ENCODE assay signal across 29 mouse cellular contexts in the genomic region with DNA sequence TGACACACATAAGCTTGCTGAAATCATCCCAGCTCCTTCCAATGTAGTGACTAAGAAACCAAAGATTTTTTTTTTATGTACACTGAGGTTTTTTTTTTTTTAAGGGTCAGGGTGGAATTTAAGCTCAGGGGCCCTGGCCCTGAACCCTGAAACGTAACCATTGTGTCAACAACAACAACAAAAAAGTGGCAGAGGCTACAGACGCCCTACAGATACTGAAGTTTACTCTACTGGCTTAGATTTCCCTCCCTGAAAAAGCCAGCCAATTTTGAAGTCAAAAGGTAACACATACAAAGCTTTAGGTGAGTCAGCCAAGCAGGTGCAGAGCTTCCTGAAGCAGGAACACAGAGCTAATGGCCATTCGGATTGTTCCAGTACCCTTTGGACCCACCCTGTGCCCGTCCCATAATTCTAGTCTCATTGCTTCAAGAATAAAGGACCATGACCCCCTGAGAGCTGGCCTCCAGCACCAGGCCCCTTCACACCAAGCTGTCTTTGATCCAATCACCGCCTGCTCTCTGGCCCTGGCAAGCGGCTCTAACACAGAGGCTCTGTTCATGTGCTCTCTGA. TPM values are rescaled to one million over a fixed set of nuclear protein-coding genes. Genes with fewer than 3 reads are reported as not detected.
DNase-seq lines count a peak whose midpoint lies in the region; ATAC-seq and TF ChIP-seq lines count a peak whose summit lies in the region.
"Had no signal": no experiment of that assay in that cellular context is flagged by ENCODE, and none has a peak within 500 bp of the region (broad histone marks: within the 10 kb centered on the region; RNA-seq: fewer than 3 reads in every experiment).

No protein-coding gene starts in this region.

- H3K27me3 ChIP-seq in intestine, embryonic 15.5 days (replicated peaks), result no peaks in the 10 kb centered on the region
- no peaks in the 10 kb centered on the region for H3K27me3 ChIP-seq in intestine, postnatal 0 days (replicated peaks; ENCODE audit: control insufficient read depth, insufficient read depth, low read length)
- no peaks in the 10 kb centered on the region for H3K27me3 ChIP-seq in stomach, embryonic 15.5 days (replicated peaks)
- H3K27me3 ChIP-seq: embryonic facial prominence, embryonic 12.5 days; embryonic facial prominence, embryonic 15.5 days; forebrain, embryonic 12.5 days; forebrain, embryonic 15.5 days; heart, embryonic 12.5 days; heart, embryonic 15.5 days had no signal

- H3K4me2 ChIP-seq in intestine, embryonic 15.5 days (replicated peaks), result no peak overlapping the region; the same call in 1 of the 2 replicates
- H3K4me2 ChIP-seq in intestine, postnatal 0 days (replicated peaks; ENCODE audit: low read depth), result peak overlapping the region; percentile 37
- no peak overlapping the region for H3K4me2 ChIP-seq in stomach, embryonic 15.5 days
- H3K4me2 ChIP-seq: embryonic facial prominence, embryonic 12.5 days; embryonic facial prominence, embryonic 15.5 days; forebrain, embryonic 12.5 days; forebrain, embryonic 15.5 days; heart, embryonic 12.5 days; heart, embryonic 15.5 days; hindbrain, embryonic 14.5 days had no signal

- H3K4me3 ChIP-seq in intestine, embryonic 15.5 days (replicated peaks), result no peak overlapping the region
- H3K4me3 ChIP-seq in intestine, postnatal 0 days (ENCODE audit: low read depth, low read length), result peak overlapping the region; percentile 21; the same call in 1 of the 2 replicates
- no peak overlapping the region for H3K4me3 ChIP-seq in stomach, embryonic 15.5 days (replicated peaks)
- H3K4me3 ChIP-seq: embryonic facial prominence, embryonic 12.5 days; embryonic facial prominence, embryonic 15.5 days; forebrain, embryonic 12.5 days; forebrain, embryonic 15.5 days; heart, embryonic 12.5 days; heart, embryonic 15.5 days had no signal

- no peak overlapping the region for H3K9ac ChIP-seq in intestine, embryonic 15.5 days
- H3K9ac ChIP-seq in intestine, postnatal 0 days (ENCODE audit: low read depth, low read length), result no peak overlapping the region
- no peak overlapping the region for H3K9ac ChIP-seq in stomach, embryonic 15.5 days
- H3K9ac ChIP-seq: embryonic facial prominence, embryonic 12.5 days; embryonic facial prominence, embryonic 15.5 days; forebrain, embryonic 12.5 days; forebrain, embryonic 15.5 days; heart, embryonic 12.5 days; heart, embryonic 15.5 days; hindbrain, embryonic 14.5 days had no signal

- peak; percentile 63 for ATAC-seq in intestine, embryonic 15.5 days
- ATAC-seq in intestine, postnatal 0 days, result peak; percentile 80
- peak; percentile 79 for ATAC-seq in stomach, embryonic 15.5 days (ENCODE audit: insufficient read depth, low FRiP score, low read depth)
- ATAC-seq in megakaryocyte-erythroid progenitor cell, adult 5-6 weeks (replicated peaks; ENCODE audit: low FRiP score, low TSS enrichment, poor library complexity, severe bottlenecking), result no peak
- ATAC-seq: CD4-positive, CD25-positive, alpha-beta regulatory T cell, adult 4 months; forebrain, embryonic 15.5 days; hindbrain, postnatal 0 days had no signal

- peak overlapping the region; percentile 63 for H3K27ac ChIP-seq in intestine, embryonic 15.5 days
- peak overlapping the region; percentile 79 for H3K27ac ChIP-seq in intestine, postnatal 0 days (ENCODE audit: low read depth, low read length)
- peak overlapping the region; percentile 88 for H3K27ac ChIP-seq in stomach, embryonic 15.5 days
- H3K27ac ChIP-seq: embryonic facial prominence, embryonic 12.5 days; embryonic facial prominence, embryonic 15.5 days; forebrain, embryonic 12.5 days; forebrain, embryonic 15.5 days; heart, embryonic 15.5 days; hindbrain, embryonic 14.5 days; hindbrain, postnatal 0 days had no signal

- 42% methylated on average over 6 of the region's 6 CpGs for WGBS in intestine, embryonic 15.5 days
- WGBS in intestine, postnatal 0 days, result 37% methylated on average over 6 of the region's 6 CpGs
- 48% methylated on average over 6 of the region's 6 CpGs for WGBS in stomach, embryonic 15.5 days

- DNase-seq in thymus, postnatal 36 days, result no peak
- DNase-seq in neural tube, embryonic 10.5 days (ENCODE audit: extremely low spot score, low spot score), result no peak
- DNase-seq: adrenal gland, adult 2 months; adrenal gland, postnatal 14 days; cerebellum, adult 11-12 months; cerebellum, adult 8-10 months; cerebellum, postnatal 14 days; gastrocnemius, postnatal 25 days; heart, adult 18-20 months; heart, postnatal 10 days; heart, postnatal 36 days had no signal

- no peaks in the 10 kb centered on the region for H3K36me3 ChIP-seq in intestine, embryonic 15.5 days
- no peaks in the 10 kb centered on the region for H3K36me3 ChIP-seq in intestine, postnatal 0 days (ENCODE audit: control insufficient read depth, insufficient read depth)
- no peaks in the 10 kb centered on the region for H3K36me3 ChIP-seq in stomach, embryonic 15.5 days
- H3K36me3 ChIP-seq: embryonic facial prominence, embryonic 12.5 days; embryonic facial prominence, embryonic 15.5 days; forebrain, embryonic 12.5 days; forebrain, embryonic 15.5 days; heart, embryonic 12.5 days; heart, embryonic 15.5 days had no signal

- TF ChIP-seq CTCF in intestine, postnatal 0 days (IDR thresholded peaks at IDR 0.05; ENCODE audit: low read depth), result no peak

- peaks cover 22% of the 10 kb centered on the region for H3K4me1 ChIP-seq in intestine, embryonic 15.5 days (replicated peaks)
- H3K4me1 ChIP-seq in intestine, postnatal 0 days (replicated peaks; ENCODE audit: control insufficient read depth, insufficient read depth, low read length), result peaks cover 13% of the 10 kb centered on the region; the same call in 1 of the 2 replicates
- H3K4me1 ChIP-seq in stomach, embryonic 15.5 days, result 0 out of 2 replicates have a peak, but pooled peaks cover 10% of the 10 kb centered on the region
- H3K4me1 ChIP-seq: embryonic facial prominence, embryonic 12.5 days; embryonic facial prominence, embryonic 15.5 days; forebrain, embryonic 12.5 days; forebrain, embryonic 15.5 days; heart, embryonic 15.5 days had no signal

- H3K9me3 ChIP-seq in intestine, embryonic 15.5 days, result no peaks in the 10 kb centered on the region
- no peaks in the 10 kb centered on the region for H3K9me3 ChIP-seq in intestine, postnatal 0 days (ENCODE audit: control insufficient read depth)
- H3K9me3 ChIP-seq in stomach, embryonic 15.5 days, result no peaks in the 10 kb centered on the region
- H3K9me3 ChIP-seq: embryonic facial prominence, embryonic 12.5 days; embryonic facial prominence, embryonic 15.5 days; forebrain, embryonic 12.5 days; forebrain, embryonic 15.5 days; heart, embryonic 12.5 days; heart, embryonic 15.5 days had no signal

RNA-seq across cellular contexts. Expression of gene Krt19, which starts 9.5 kb away (rescaled TPM):
- 743 and 782 TPM in 2 replicates for polyA plus RNA-seq in intestine, embryonic 15.5 days (2015; fragmentation: Nextera tagmentation; extraction: Ambion mirVana)
- polyA plus RNA-seq in intestine, postnatal 0 days (2015; fragmentation: Nextera tagmentation; extraction: Ambion mirVana), result 491 and 533 TPM in 2 replicates
- polyA plus RNA-seq in stomach, embryonic 15.5 days (2015; fragmentation: Nextera tagmentation; extraction: Ambion mirVana), result 796 and 889 TPM in 2 replicates
- not detected in 2 replicates for total RNA-seq in megakaryocyte-erythroid progenitor cell, adult 5-6 weeks (2014; fragmentation: Nextera tagmentation)
- total RNA-seq in megakaryocyte-erythroid progenitor cell, adult 5-6 weeks (2017), result not detected in 2 replicates
- total RNA-seq: MEL had no signal
- polyA plus RNA-seq: CD4-positive, CD25-positive, alpha-beta regulatory T cell, adult 4 months had no signal

RNA-seq across cellular contexts. Expression of gene Krt15, which starts 22.3 kb away (rescaled TPM):
- 4.7 and 5.9 TPM in 2 replicates for polyA plus RNA-seq in intestine, embryonic 15.5 days (2015; fragmentation: Nextera tagmentation; extraction: Ambion mirVana)
- polyA plus RNA-seq in intestine, postnatal 0 days (2015; fragmentation: Nextera tagmentation; extraction: Ambion mirVana), result 1.2 and 1.5 TPM in 2 replicates
- 698 and 1,006 TPM in 2 replicates for polyA plus RNA-seq in stomach, embryonic 15.5 days (2015; fragmentation: Nextera tagmentation; extraction: Ambion mirVana)
- not detected in 2 replicates for total RNA-seq in megakaryocyte-erythroid progenitor cell, adult 5-6 weeks (2014; fragmentation: Nextera tagmentation)
- not detected in 2 replicates for total RNA-seq in megakaryocyte-erythroid progenitor cell, adult 5-6 weeks (2017)
- total RNA-seq: adrenal gland, adult 2 months; adrenal gland, postnatal 14 days; gastrocnemius, adult 8-10 months; gastrocnemius, postnatal 25 days; heart, postnatal 36 days; MEL had no signal
- polyA plus RNA-seq: adrenal gland, adult 2 months; CD4-positive, CD25-positive, alpha-beta regulatory T cell, adult 4 months had no signal

RNA-seq across cellular contexts. Expression of gene Krt9, which starts 35.1 kb away (rescaled TPM):
- not detected in 2 replicates for polyA plus RNA-seq in intestine, embryonic 15.5 days (2015; fragmentation: Nextera tagmentation; extraction: Ambion mirVana)
- polyA plus RNA-seq in intestine, postnatal 0 days (2015; fragmentation: Nextera tagmentation; extraction: Ambion mirVana), result not detected in 2 replicates
- not detected in 2 replicates for polyA plus RNA-seq in stomach, embryonic 15.5 days (2015; fragmentation: Nextera tagmentation; extraction: Ambion mirVana)
- total RNA-seq in megakaryocyte-erythroid progenitor cell, adult 5-6 weeks (2014; fragmentation: Nextera tagmentation), result not detected in 2 replicates
- not detected in 2 replicates for total RNA-seq in megakaryocyte-erythroid progenitor cell, adult 5-6 weeks (2017)
- total RNA-seq: adrenal gland, adult 2 months; adrenal gland, postnatal 14 days; gastrocnemius, adult 8-10 months; gastrocnemius, postnatal 25 days; heart, adult 18-20 months; heart, postnatal 10 days; heart, postnatal 36 days; MEL had no signal
- polyA plus RNA-seq: adrenal gland, adult 2 months; CD4-positive, CD25-positive, alpha-beta regulatory T cell, adult 4 months; embryonic facial prominence, embryonic 12.5 days; embryonic facial prominence, embryonic 15.5 days; forebrain, embryonic 12.5 days; forebrain, embryonic 15.5 days; heart, embryonic 12.5 days; heart, embryonic 15.5 days; hindbrain, embryonic 11.5 days; hindbrain, embryonic 14.5 days had no signal

RNA-seq across cellular contexts. Expression of gene Krt13, which starts 36.6 kb away (rescaled TPM):
- 0.50 and 0.58 TPM in 2 replicates for polyA plus RNA-seq in intestine, embryonic 15.5 days (2015; fragmentation: Nextera tagmentation; extraction: Ambion mirVana)
- polyA plus RNA-seq in intestine, postnatal 0 days (2015; fragmentation: Nextera tagmentation; extraction: Ambion mirVana), result not detected in 2 replicates
- 397 and 779 TPM in 2 replicates for polyA plus RNA-seq in stomach, embryonic 15.5 days (2015; fragmentation: Nextera tagmentation; extraction: Ambion mirVana)
- total RNA-seq in megakaryocyte-erythroid progenitor cell, adult 5-6 weeks (2014; fragmentation: Nextera tagmentation), result not detected in 2 replicates
- total RNA-seq in megakaryocyte-erythroid progenitor cell, adult 5-6 weeks (2017), result not detected in 2 replicates
- total RNA-seq: adrenal gland, adult 2 months; adrenal gland, postnatal 14 days; adrenal gland, postnatal 4 days; gastrocnemius, adult 8-10 months; gastrocnemius, postnatal 25 days; heart, adult 18-20 months; heart, postnatal 10 days; heart, postnatal 36 days; hindbrain, postnatal 0 days; MEL had no signal
- polyA plus RNA-seq: adrenal gland, adult 2 months; CD4-positive, CD25-positive, alpha-beta regulatory T cell, adult 4 months; embryonic facial prominence, embryonic 12.5 days; forebrain, embryonic 12.5 days; forebrain, embryonic 15.5 days; gonadal fat pad, adult 2 months; hindbrain, embryonic 11.5 days; hindbrain, embryonic 14.5 days; hindbrain, postnatal 0 days had no signal

RNA-seq across cellular contexts. Expression of gene Krt14, which starts 49.4 kb away (rescaled TPM):
- polyA plus RNA-seq in intestine, embryonic 15.5 days (2015; fragmentation: Nextera tagmentation; extraction: Ambion mirVana), result 8.6 and 9.6 TPM in 2 replicates
- polyA plus RNA-seq in intestine, postnatal 0 days (2015; fragmentation: Nextera tagmentation; extraction: Ambion mirVana), result 8.9 and 10.0 TPM in 2 replicates
- 17.3 and 25.8 TPM in 2 replicates for polyA plus RNA-seq in stomach, embryonic 15.5 days (2015; fragmentation: Nextera tagmentation; extraction: Ambion mirVana)
- total RNA-seq in megakaryocyte-erythroid progenitor cell, adult 5-6 weeks (2014; fragmentation: Nextera tagmentation), result not detected in 2 replicates
- not detected in 2 replicates for total RNA-seq in megakaryocyte-erythroid progenitor cell, adult 5-6 weeks (2017)
- total RNA-seq: gastrocnemius, adult 8-10 months; gastrocnemius, postnatal 25 days; heart, adult 18-20 months; hindbrain, postnatal 0 days; MEL had no signal
- polyA plus RNA-seq: CD4-positive, CD25-positive, alpha-beta regulatory T cell, adult 4 months had no signal

Comparison
In these comparisons a context has a peak if more than half of its experiments do, and no peak if none do; other contexts are left out.
1. RNA of gene Krt15, which starts 22.3 kb away (polyA plus RNA-seq): 698 to 1,006 TPM in stomach, embryonic 15.5 days; 4.7 to 5.9 TPM in intestine, embryonic 15.5 days and 1.2 to 1.5 TPM in intestine, postnatal 0 days; every median in the first group is over 100 times any median in the second.
2. Peak in every context shown above with its lines, with median percentiles within 50 percentile points of each other: H3K27ac ChIP-seq.